Mouse (Mus musculus): ENCODE results near the gene Pbx1. TPM values are rescaled to one million over a fixed set of nuclear protein-coding genes. Genes with fewer than 3 reads are reported as not detected.

Gene Pbx1
- polyA plus RNA-seq, 1 experiment from 2014 or later, result 23.2 TPM

DNA sequence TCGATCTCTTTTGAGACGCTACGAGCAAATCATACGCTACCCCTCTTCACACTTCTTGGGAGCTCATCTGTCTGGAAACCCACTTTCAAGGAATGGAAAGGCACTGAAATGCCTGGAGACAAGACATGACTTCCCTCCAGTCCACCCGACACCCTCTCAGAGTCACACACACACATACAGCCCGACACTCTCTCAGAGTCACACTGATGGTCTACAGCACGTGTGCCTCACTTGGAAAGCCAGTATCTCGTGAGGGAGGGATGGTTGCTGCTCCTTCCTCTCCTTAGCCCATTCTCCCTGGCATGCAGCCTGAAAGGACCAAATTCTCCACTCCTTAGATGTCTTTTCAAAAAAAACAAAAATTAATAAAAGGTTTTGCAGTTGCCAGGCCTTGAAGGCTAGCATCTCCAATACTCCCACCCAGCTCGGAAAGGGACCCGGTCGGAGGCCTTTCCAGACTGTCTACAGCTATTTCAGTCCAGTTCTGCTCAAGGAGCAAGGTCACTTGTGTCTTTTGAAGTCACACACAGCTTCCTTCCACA lies 8.6 kb downstream of the Pbx1 start:
- no peak for TF ChIP-seq EP300 (optimal IDR thresholded peaks at IDR 0.05)
- no peak for TF ChIP-seq CTCF (IDR thresholded peaks at IDR 0.05; ENCODE audit: low read depth)
- H3K4me3 ChIP-seq (ENCODE audit: low read depth, low read length), result no peak overlapping the region
- H3K36me3 ChIP-seq (ENCODE audit: control insufficient read depth, insufficient read depth, low read length), result no peaks in the 10 kb centered on the region
- H3K27ac ChIP-seq (replicated peaks), result no peak overlapping the region
- H3K9me3 ChIP-seq (ENCODE audit: control insufficient read depth, low read length), result no peaks in the 10 kb centered on the region
- no peak for DNase-seq (ENCODE audit: low spot score)
- 48% methylated on average over 11 of the region's 11 CpGs for WGBS
- ATAC-seq (ENCODE audit: low FRiP score, low TSS enrichment), result no peak
- peak overlapping the region; percentile 9; the same call in 1 of the 2 replicates for H3K4me2 ChIP-seq (replicated peaks; ENCODE audit: low read depth)
- H3K9ac ChIP-seq (ENCODE audit: low read length), result no peak overlapping the region
- 0 out of 2 replicates have a peak, but pooled peaks cover 4% of the 10 kb centered on the region for H3K4me1 ChIP-seq (replicated peaks; ENCODE audit: control insufficient read depth, insufficient read depth)
- no peaks in the 10 kb centered on the region for H3K27me3 ChIP-seq (ENCODE audit: control insufficient read depth, insufficient read depth, low read length)

GRCm38 (mm10) chr1:168418903-168419302 lies 13.2 kb downstream of the Pbx1 start:
- H3K4me2 ChIP-seq (replicated peaks; ENCODE audit: low read depth), result no peak overlapping the region
- 0 out of 2 replicates have a peak, but pooled peaks cover under 1% of the 10 kb centered on the region for H3K36me3 ChIP-seq (ENCODE audit: control insufficient read depth, insufficient read depth, low read length)
- no peak for ATAC-seq (ENCODE audit: low FRiP score, low TSS enrichment)
- no peaks in the 10 kb centered on the region for H3K27me3 ChIP-seq (ENCODE audit: control insufficient read depth, insufficient read depth, low read length)
- H3K9me3 ChIP-seq (ENCODE audit: control insufficient read depth, low read length), result no peaks in the 10 kb centered on the region
- DNase-seq (ENCODE audit: low spot score), result no peak
- H3K9ac ChIP-seq (ENCODE audit: low read length), result no peak overlapping the region
- TF ChIP-seq CTCF (IDR thresholded peaks at IDR 0.05; ENCODE audit: low read depth) (no peak), EP300 (optimal IDR thresholded peaks at IDR 0.05) (no peak)
- no peak overlapping the region for H3K27ac ChIP-seq (replicated peaks)
- no peak overlapping the region for H3K4me3 ChIP-seq (ENCODE audit: low read depth, low read length)
- WGBS, result 80% methylated on average over 9 of the region's 9 CpGs
- peaks cover 6% of the 10 kb centered on the region for H3K4me1 ChIP-seq (replicated peaks; ENCODE audit: control insufficient read depth, insufficient read depth)

DNA sequence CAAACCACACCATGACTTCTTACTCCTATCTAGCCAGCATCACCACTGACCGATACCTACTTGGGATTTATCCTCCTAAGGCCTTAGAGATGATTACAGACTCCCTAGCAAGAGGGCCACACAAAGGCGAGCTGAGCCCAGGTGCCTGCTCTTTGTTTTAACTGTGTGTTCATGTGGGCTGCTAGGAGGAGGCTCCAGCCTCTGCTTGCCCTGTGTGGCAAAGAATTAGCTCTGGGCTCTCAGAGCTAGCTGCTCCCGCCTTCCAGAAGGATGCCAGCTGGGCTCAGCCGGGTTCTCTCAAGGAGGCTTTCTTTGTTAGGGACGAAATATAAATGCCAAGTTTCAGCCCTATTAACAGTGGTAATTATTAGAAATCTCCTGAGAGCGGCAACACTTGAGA lies 14.4 kb downstream of the Pbx1 start:
- 0 out of 2 replicates have a peak, but pooled peaks cover 4% of the 10 kb centered on the region for H3K36me3 ChIP-seq (ENCODE audit: control insufficient read depth, insufficient read depth, low read length)
- TF ChIP-seq CTCF (IDR thresholded peaks at IDR 0.05; ENCODE audit: low read depth) (no peak), EP300 (optimal IDR thresholded peaks at IDR 0.05) (no peak)
- 41% methylated on average over 6 of the region's 6 CpGs for WGBS
- no peak overlapping the region for H3K9ac ChIP-seq (ENCODE audit: low read length)
- DNase-seq (ENCODE audit: low spot score), result no peak
- no peaks in the 10 kb centered on the region for H3K9me3 ChIP-seq (ENCODE audit: control insufficient read depth, low read length)
- no peak overlapping the region for H3K4me2 ChIP-seq (replicated peaks; ENCODE audit: low read depth)
- no peaks in the 10 kb centered on the region for H3K27me3 ChIP-seq (ENCODE audit: control insufficient read depth, insufficient read depth, low read length)
- no peak overlapping the region for H3K27ac ChIP-seq (replicated peaks)
- H3K4me1 ChIP-seq (replicated peaks; ENCODE audit: control insufficient read depth, insufficient read depth), result peaks cover 6% of the 10 kb centered on the region
- no peak; the same call in 1 of the 2 replicates for ATAC-seq (ENCODE audit: low FRiP score, low TSS enrichment)
- no peak overlapping the region for H3K4me3 ChIP-seq (ENCODE audit: low read depth, low read length)

GRCm38 (mm10) chr1:168416729-168417437 lies 15.2 kb downstream of the Pbx1 start:
- H3K9ac ChIP-seq (ENCODE audit: low read length), result peak overlapping the region; percentile 31; the same call in 1 of the 2 replicates
- H3K4me2 ChIP-seq (replicated peaks; ENCODE audit: low read depth), result no peak overlapping the region
- H3K4me3 ChIP-seq (ENCODE audit: low read depth, low read length), result no peak overlapping the region
- peak overlapping the region; percentile 24; the same call in 1 of the 2 replicates for H3K27ac ChIP-seq (replicated peaks)
- H3K4me1 ChIP-seq (replicated peaks; ENCODE audit: control insufficient read depth, insufficient read depth), result peaks cover 6% of the 10 kb centered on the region
- ATAC-seq (ENCODE audit: low FRiP score, low TSS enrichment) (peak; percentile 79; the same call in 1 of the 2 replicates), DNase-seq (ENCODE audit: low spot score) (no peak)
- WGBS, result 32% methylated on average over 11 of the region's 11 CpGs
- TF ChIP-seq EP300 (optimal IDR thresholded peaks at IDR 0.05), result no peak
- TF ChIP-seq CTCF (IDR thresholded peaks at IDR 0.05; ENCODE audit: low read depth), result no peak
- no peaks in the 10 kb centered on the region for H3K9me3 ChIP-seq (ENCODE audit: control insufficient read depth, low read length)
- H3K27me3 ChIP-seq (ENCODE audit: control insufficient read depth, insufficient read depth, low read length), result no peaks in the 10 kb centered on the region
- 0 out of 2 replicates have a peak, but pooled peaks cover 4% of the 10 kb centered on the region for H3K36me3 ChIP-seq (ENCODE audit: control insufficient read depth, insufficient read depth, low read length)

- no peaks in the 10 kb centered on the region for H3K9me3 ChIP-seq (ENCODE audit: control insufficient read depth, low read length)
- no peak overlapping the region for H3K4me3 ChIP-seq (ENCODE audit: low read depth, low read length)
- H3K9ac ChIP-seq (ENCODE audit: low read length), result no peak overlapping the region
- TF ChIP-seq EP300 (optimal IDR thresholded peaks at IDR 0.05) (peak; percentile 3), CTCF (IDR thresholded peaks at IDR 0.05; ENCODE audit: low read depth) (no peak)
- H3K4me1 ChIP-seq (replicated peaks; ENCODE audit: control insufficient read depth, insufficient read depth), result peaks cover 3% of the 10 kb centered on the region; the same call in 1 of the 2 replicates
- H3K4me2 ChIP-seq (replicated peaks; ENCODE audit: low read depth), result no peak overlapping the region
- no peak overlapping the region for H3K27ac ChIP-seq (replicated peaks)
- 19% methylated on average over 10 of the region's 10 CpGs for WGBS
- ATAC-seq (ENCODE audit: low FRiP score, low TSS enrichment), result no peak; the same call in 1 of the 2 replicates
- no peak for DNase-seq (ENCODE audit: low spot score)
- 0 out of 2 replicates have a peak, but pooled peaks cover 4% of the 10 kb centered on the region for H3K36me3 ChIP-seq (ENCODE audit: control insufficient read depth, insufficient read depth, low read length)
- H3K27me3 ChIP-seq (ENCODE audit: control insufficient read depth, insufficient read depth, low read length), result no peaks in the 10 kb centered on the region
Measured at GRCm38 (mm10) chr1:168410611-168411010, 21.5 kb downstream of the Pbx1 start.

DNA sequence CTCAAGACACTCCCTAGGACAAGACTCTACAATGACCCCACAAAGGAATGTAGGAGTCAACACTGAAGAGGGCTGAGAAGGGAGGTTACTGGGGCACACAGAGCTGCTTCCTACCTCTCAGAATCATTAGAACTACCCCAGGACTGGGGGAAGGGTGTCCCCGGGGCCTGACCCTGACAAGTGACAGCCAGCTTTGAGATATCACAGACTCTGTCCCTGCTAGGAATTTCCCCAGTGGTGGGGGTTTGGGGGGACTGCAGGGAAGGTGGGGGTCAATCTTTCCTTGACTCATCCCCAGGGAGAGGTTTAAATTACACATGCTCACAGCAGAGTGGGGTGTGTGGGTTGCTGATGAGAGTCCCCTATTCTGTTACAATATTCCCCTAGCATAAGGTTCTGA lies 22.0 kb downstream of the Pbx1 start:
- TF ChIP-seq CTCF (IDR thresholded peaks at IDR 0.05; ENCODE audit: low read depth), result no peak
- TF ChIP-seq EP300 (optimal IDR thresholded peaks at IDR 0.05), result peak; percentile 6
- WGBS, result 20% methylated on average over 1 of the region's 1 CpGs

More for the DNA sequence above, 22.0 kb downstream of the Pbx1 start:
- Histone ChIP-seq H3K9ac (ENCODE audit: low read length) (no peak overlapping the region), H3K4me1 (replicated peaks; ENCODE audit: control insufficient read depth, insufficient read depth) (peaks cover 4% of the 10 kb centered on the region; the same call in 1 of the 2 replicates), H3K27ac (replicated peaks) (peak overlapping the region; percentile 45), H3K27me3 (ENCODE audit: control insufficient read depth, insufficient read depth, low read length) (no peaks in the 10 kb centered on the region), H3K36me3 (ENCODE audit: control insufficient read depth, insufficient read depth, low read length) (0 out of 2 replicates have a peak, but pooled peaks cover 4% of the 10 kb centered on the region), H3K9me3 (ENCODE audit: control insufficient read depth, low read length) (no peaks in the 10 kb centered on the region), H3K4me3 (ENCODE audit: low read depth, low read length) (no peak overlapping the region), H3K4me2 (replicated peaks; ENCODE audit: low read depth) (no peak overlapping the region)
- ATAC-seq (ENCODE audit: low FRiP score, low TSS enrichment) (peak; percentile 45; the same call in 1 of the 2 replicates), DNase-seq (ENCODE audit: low spot score) (no peak)
